Mouse (Mus musculus): ENCODE measurements around the gene Tdrd1. TPM values are rescaled to one million over a fixed set of nuclear protein-coding genes. Genes with fewer than 3 reads are reported as not detected.
"Not testable (repeated sequence)": the region's sequence is repeated elsewhere in the genome, so short reads cannot be mapped to it uniquely, and the experiment has no call there.

Tdrd1 gene
- polyA plus RNA-seq (2015; fragmentation: Nextera tagmentation; extraction: Ambion mirVana): 0.02 TPM in 2 replicates

DNA sequence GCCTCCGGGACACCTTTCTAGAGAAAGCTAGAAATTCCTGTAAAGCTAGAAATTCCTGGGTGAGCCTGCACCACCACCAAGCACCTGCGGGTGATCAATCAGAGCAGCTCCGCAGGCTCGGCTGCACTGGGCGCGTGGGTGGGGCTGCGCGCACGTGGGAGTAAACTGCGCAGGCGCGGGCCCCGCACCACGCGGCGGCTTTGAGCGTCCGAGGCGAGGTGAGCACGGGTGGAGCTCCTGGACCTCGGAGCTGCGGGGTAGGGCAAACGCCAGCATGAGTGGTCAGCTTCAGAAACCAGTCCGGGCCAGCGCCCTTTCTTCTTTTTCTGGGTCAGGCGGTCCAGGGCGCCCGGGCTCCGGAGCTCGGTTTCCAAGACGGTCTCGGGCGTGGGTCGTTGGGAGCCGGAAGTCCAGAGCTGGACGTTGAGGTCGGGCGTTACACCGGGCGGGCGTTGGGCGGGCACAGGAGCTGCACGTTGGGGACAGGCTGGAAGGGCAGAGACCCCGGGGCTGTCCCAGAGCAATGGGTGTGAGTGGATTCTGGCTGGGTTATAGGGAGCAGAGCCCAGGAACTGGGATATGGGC, at the start of gene Tdrd1:
TSS of gene Tdrd1 (plus strand) at position 163 of the 585 bp plus-strand sequence.
- no peak within 1 kb of the TSS for H3K4me2 ChIP-seq (ENCODE audit: low read depth, low read length)
- peaks cover 7% of the 10 kb centered on the region for H3K4me1 ChIP-seq (ENCODE audit: control insufficient read depth, low read depth, low read length)
- WGBS (ENCODE audit: insufficient replicate concordance): 49% methylated on average over 44 of the region's 44 CpGs
- H3K4me3 ChIP-seq (ENCODE audit: low read depth, low read length): 0 out of 2 replicates have a peak within 1 kb of the TSS, but pooled peaks have one; percentile 4
- no peak for ATAC-seq (ENCODE audit: low read depth)
- H3K27me3 ChIP-seq (ENCODE audit: control insufficient read depth, insufficient read depth, low read depth, low read length): peaks cover 10% of the 10 kb centered on the region; the same call in 1 of the 2 replicates
- H3K9ac ChIP-seq (ENCODE audit: low read depth, low read length): no peak within 1 kb of the TSS
- no peak within 1 kb of the TSS for H3K27ac ChIP-seq (ENCODE audit: low read length)
- H3K36me3 ChIP-seq (ENCODE audit: control insufficient read depth, insufficient read depth): no peaks in the 10 kb centered on the region
- no peaks in the 10 kb centered on the region for H3K9me3 ChIP-seq (replicated peaks; ENCODE audit: control insufficient read depth, low read length)

DNA sequence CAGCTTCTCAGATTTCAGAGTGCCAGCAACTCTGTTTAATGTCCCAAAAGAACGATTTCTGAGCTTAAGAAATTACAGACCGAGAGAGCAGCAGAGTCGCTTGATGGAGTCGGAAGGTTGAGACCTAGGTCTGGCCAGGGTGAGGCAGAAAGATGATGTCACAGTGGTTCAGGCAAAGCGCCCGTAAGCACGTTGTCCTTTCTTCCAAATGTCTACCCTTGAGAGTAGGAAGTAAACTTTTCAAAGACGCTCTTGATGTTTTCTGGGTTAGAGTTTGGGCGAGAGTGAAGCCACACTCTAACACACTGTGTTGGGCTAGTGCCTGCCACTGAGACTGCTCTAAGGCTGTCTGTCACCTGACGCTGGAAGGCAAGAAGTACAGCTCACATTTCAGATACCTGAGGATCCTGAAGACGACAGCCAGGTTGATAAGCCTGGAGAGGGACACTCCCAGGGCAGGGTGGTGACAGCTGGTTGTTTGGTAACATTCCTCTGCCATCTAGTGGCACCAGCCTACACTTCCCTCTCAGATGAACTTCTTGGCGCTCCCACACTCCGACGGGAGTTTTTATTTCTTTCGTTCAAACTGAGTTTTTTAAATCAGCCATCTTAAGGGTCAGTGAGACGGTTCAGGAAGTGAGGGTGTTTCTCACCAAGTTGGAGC, 49.2 kb upstream of the Tdrd1 start:
- Histone ChIP-seq H3K4me1 (ENCODE audit: control insufficient read depth, low read depth, low read length) (no peaks in the 10 kb centered on the region), H3K27me3 (ENCODE audit: control insufficient read depth, insufficient read depth, low read depth, low read length) (peaks cover 21% of the 10 kb centered on the region), H3K27ac (ENCODE audit: low read length) (no peak overlapping the region), H3K4me2 (ENCODE audit: low read depth, low read length) (no peak overlapping the region), H3K4me3 (ENCODE audit: low read depth, low read length) (no peak overlapping the region), H3K36me3 (ENCODE audit: control insufficient read depth, insufficient read depth) (no peaks in the 10 kb centered on the region), H3K9me3 (replicated peaks; ENCODE audit: control insufficient read depth, low read length) (no peaks in the 10 kb centered on the region), H3K9ac (ENCODE audit: low read depth, low read length) (no peak overlapping the region)
- no peak; the same call in 1 of the 2 replicates for ATAC-seq (ENCODE audit: low read depth)
- 22% methylated on average over 16 of the region's 16 CpGs for WGBS (ENCODE audit: insufficient replicate concordance)

DNA sequence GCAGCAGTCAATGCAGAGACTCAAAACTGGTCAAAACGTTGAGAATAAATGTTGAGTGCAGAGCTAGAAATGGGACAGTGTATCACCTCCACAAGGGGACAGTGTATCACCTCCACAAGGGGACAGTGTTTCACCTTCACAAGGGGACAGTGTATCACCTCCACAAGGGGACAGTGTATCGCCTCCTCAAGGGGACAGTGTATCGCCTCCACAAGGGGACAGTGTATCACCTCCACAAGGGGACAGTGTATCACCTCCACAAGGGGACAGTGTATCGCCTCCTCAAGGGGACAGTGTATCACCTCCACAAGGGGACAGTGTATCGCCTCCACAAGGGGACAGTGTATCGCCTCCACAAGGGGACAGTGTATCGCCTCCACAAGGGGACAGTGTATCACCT, 47.5 kb upstream of the Tdrd1 start:
- H3K4me3 ChIP-seq (ENCODE audit: low read depth, low read length); H3K4me1 ChIP-seq (ENCODE audit: control insufficient read depth, low read depth, low read length); H3K36me3 ChIP-seq (ENCODE audit: control insufficient read depth, insufficient read depth); H3K9ac ChIP-seq (ENCODE audit: low read depth, low read length); H3K9me3 ChIP-seq (replicated peaks; ENCODE audit: control insufficient read depth, low read length); ATAC-seq (ENCODE audit: low read depth); H3K4me2 ChIP-seq (ENCODE audit: low read depth, low read length); H3K27ac ChIP-seq (ENCODE audit: low read length): not testable (repeated sequence)
- WGBS (ENCODE audit: insufficient replicate concordance): 80% methylated on average over 7 of the region's 7 CpGs
- H3K27me3 ChIP-seq (ENCODE audit: control insufficient read depth, insufficient read depth, low read depth, low read length): peaks cover 21% of the 10 kb centered on the region

DNA sequence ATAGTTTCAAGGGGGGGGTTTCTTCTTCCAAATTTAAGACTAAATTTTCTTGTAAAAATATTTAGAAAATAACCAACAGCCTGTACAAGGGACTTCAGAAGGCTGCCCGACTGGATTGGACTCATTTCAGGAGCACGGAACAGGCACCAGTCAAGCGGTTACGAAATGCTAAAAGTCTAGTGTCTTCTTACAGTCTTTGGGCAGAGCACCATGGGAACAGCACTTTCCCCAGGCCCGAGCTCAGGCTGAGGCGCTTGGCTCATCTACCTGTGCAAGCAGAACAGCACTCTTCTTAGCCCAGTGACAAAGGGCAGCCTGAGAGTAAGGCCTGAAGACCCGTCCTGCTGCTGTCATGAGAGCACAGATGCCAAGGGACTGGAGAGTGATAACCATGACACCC, 38.1 kb upstream of the Tdrd1 start:
- no peak overlapping the region for H3K27ac ChIP-seq (ENCODE audit: low read length)

DNA sequence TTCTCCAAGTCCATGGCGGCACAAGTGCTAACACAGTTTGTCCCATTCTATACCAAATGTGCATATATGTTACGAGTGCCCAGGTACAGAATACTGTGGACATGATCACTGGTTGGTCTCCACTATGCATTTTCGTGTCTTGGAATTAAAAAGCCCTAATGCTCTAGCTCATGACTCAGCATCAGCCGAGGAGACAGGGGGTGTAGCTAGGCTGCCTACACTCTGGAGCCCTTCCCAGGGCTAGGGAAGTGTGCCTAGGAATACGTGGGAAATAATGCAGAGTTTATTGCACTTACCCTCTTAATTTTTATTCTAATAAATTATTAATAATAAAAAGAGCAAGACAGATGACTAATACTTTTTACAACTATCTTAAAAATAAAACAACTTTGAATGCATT, 37.1 kb upstream of the Tdrd1 start:
- no peak for ATAC-seq (ENCODE audit: low read depth)
- Histone ChIP-seq H3K36me3 (ENCODE audit: control insufficient read depth, insufficient read depth) (peaks cover 3% of the 10 kb centered on the region; the same call in 1 of the 2 replicates), H3K4me3 (ENCODE audit: low read depth, low read length) (no peak overlapping the region), H3K4me1 (ENCODE audit: control insufficient read depth, low read depth, low read length) (no peaks in the 10 kb centered on the region), H3K27ac (ENCODE audit: low read length) (no peak overlapping the region), H3K27me3 (ENCODE audit: control insufficient read depth, insufficient read depth, low read depth, low read length) (no peaks in the 10 kb centered on the region), H3K4me2 (ENCODE audit: low read depth, low read length) (no peak overlapping the region), H3K9me3 (replicated peaks; ENCODE audit: control insufficient read depth, low read length) (no peaks in the 10 kb centered on the region), H3K9ac (ENCODE audit: low read depth, low read length) (no peak overlapping the region)
- 71% methylated on average over 5 of the region's 5 CpGs for WGBS (ENCODE audit: insufficient replicate concordance)

More for the DNA sequence above, 38.1 kb upstream of the Tdrd1 start:
- no peaks in the 10 kb centered on the region for H3K9me3 ChIP-seq (replicated peaks; ENCODE audit: control insufficient read depth, low read length)
- H3K4me1 ChIP-seq (ENCODE audit: control insufficient read depth, low read depth, low read length): no peaks in the 10 kb centered on the region
- no peak for ATAC-seq (ENCODE audit: low read depth)
- no peaks in the 10 kb centered on the region for H3K27me3 ChIP-seq (ENCODE audit: control insufficient read depth, insufficient read depth, low read depth, low read length)
- peaks cover 3% of the 10 kb centered on the region; the same call in 1 of the 2 replicates for H3K36me3 ChIP-seq (ENCODE audit: control insufficient read depth, insufficient read depth)
- WGBS (ENCODE audit: insufficient replicate concordance): 73% methylated on average over 7 of the region's 7 CpGs
- H3K4me3 ChIP-seq (ENCODE audit: low read depth, low read length): no peak overlapping the region
- no peak overlapping the region for H3K9ac ChIP-seq (ENCODE audit: low read depth, low read length)
- no peak overlapping the region for H3K4me2 ChIP-seq (ENCODE audit: low read depth, low read length)

DNA sequence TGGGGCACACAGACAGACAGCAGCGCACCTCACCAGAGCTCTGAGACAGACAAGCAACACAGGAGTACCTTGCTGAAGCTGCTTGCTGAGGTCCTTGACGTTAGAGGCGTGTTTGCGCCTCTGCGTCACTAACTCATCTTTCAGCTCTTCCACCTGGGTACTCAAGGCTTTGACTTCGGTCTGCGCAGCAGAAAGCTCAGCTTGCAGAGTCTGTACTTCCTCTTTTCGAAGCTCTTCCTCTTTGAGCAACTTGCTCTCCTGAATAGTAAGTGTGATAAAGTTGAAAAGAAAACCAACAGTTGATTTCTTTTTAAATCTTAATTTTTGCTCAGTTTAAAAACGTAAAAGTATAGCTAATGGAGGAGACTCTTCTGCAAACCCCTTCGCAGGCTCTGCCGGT, 28.6 kb upstream of the Tdrd1 start:
- no peak overlapping the region for H3K4me3 ChIP-seq (ENCODE audit: low read depth, low read length)
- H3K27me3 ChIP-seq (ENCODE audit: control insufficient read depth, insufficient read depth, low read depth, low read length): no peaks in the 10 kb centered on the region
- H3K36me3 ChIP-seq (ENCODE audit: control insufficient read depth, insufficient read depth): peaks cover 23% of the 10 kb centered on the region
- H3K27ac ChIP-seq (ENCODE audit: low read length): no peak overlapping the region
- H3K4me1 ChIP-seq (ENCODE audit: control insufficient read depth, low read depth, low read length): peaks cover 24% of the 10 kb centered on the region
- H3K9me3 ChIP-seq (replicated peaks; ENCODE audit: control insufficient read depth, low read length): no peaks in the 10 kb centered on the region
- 64% methylated on average over 11 of the region's 11 CpGs for WGBS (ENCODE audit: insufficient replicate concordance)
- no peak overlapping the region for H3K9ac ChIP-seq (ENCODE audit: low read depth, low read length)
- no peak overlapping the region for H3K4me2 ChIP-seq (ENCODE audit: low read depth, low read length)
- no peak for ATAC-seq (ENCODE audit: low read depth)

DNA sequence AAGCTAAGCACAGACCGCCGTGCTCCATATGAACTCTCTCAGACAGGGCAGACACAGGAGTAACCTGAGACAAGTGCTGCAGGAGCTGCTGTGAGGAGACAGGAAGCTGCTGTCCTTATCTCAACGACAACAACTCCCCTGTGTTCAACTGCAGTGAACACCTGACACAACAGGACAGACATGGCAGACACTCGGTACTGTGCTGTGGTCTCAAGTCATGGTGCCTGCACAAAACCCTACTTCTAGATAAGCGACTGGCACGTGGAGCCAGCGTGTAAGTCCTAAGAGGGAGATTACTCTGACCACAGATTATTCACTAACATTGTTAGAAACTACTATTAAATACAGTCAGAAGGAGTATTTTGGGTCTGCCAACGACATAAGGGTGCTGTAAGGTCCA, 25.8 kb upstream of the Tdrd1 start:
- peak; percentile 41 for ATAC-seq (ENCODE audit: low read depth)
- peak overlapping the region; percentile 29; the same call in 1 of the 2 replicates for H3K27ac ChIP-seq (ENCODE audit: low read length)

DNA sequence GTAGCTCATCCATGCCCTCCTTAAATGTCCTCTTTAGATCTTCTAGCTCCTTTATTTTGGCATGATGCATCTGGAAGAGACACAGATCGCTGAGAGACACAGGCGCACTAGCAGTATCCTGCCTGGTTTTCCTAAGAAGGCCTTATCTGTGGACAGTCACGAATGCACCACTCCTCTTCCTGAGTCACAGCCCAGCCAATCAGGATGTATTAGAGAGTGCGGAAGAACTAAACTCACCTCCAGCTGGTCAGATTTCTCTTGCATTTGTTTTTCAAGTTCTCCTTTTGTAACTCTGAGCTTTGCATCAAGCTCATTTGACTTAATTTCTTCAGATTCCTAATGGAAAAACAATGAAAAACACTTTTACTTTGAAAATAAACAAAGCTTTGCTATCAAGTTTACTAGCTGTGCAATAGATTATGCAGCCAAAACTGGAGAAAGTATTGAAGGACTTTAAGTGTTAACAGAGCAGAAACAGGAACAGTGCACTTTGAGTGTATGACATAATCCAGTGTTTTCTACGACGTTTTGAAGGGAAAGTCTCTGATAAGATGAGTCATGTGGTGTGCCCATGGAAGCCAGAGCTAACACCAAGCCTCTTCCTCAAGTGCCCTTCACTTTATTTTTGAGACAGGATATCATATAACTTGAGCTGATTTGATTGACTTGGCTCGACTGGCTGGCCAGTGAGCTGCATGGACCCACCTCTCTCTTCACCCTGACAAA, 24.9 kb upstream of the Tdrd1 start:
- Histone ChIP-seq H3K27ac (ENCODE audit: low read length) (peak overlapping the region; percentile 83), H3K36me3 (ENCODE audit: control insufficient read depth, insufficient read depth) (peaks cover 23% of the 10 kb centered on the region), H3K4me1 (ENCODE audit: control insufficient read depth, low read depth, low read length) (peaks cover 29% of the 10 kb centered on the region), H3K4me2 (ENCODE audit: low read depth, low read length) (peak overlapping the region; percentile 45), H3K9ac (ENCODE audit: low read depth, low read length) (no peak overlapping the region), H3K9me3 (replicated peaks; ENCODE audit: control insufficient read depth, low read length) (no peaks in the 10 kb centered on the region), H3K4me3 (ENCODE audit: low read depth, low read length) (0 out of 2 replicates have a peak overlapping the region, but pooled peaks have one; percentile 4), H3K27me3 (ENCODE audit: control insufficient read depth, insufficient read depth, low read depth, low read length) (no peaks in the 10 kb centered on the region)
- 17% methylated on average over 7 of the region's 7 CpGs for WGBS (ENCODE audit: insufficient replicate concordance)
- peak; percentile 72 for ATAC-seq (ENCODE audit: low read depth)

More for the DNA sequence above, 25.8 kb upstream of the Tdrd1 start:
- Histone ChIP-seq H3K4me2 (ENCODE audit: low read depth, low read length) (peak overlapping the region; percentile 15; the same call in 1 of the 2 replicates), H3K9me3 (replicated peaks; ENCODE audit: control insufficient read depth, low read length) (no peaks in the 10 kb centered on the region), H3K36me3 (ENCODE audit: control insufficient read depth, insufficient read depth) (peaks cover 19% of the 10 kb centered on the region), H3K27me3 (ENCODE audit: control insufficient read depth, insufficient read depth, low read depth, low read length) (no peaks in the 10 kb centered on the region), H3K9ac (ENCODE audit: low read depth, low read length) (no peak overlapping the region), H3K4me3 (ENCODE audit: low read depth, low read length) (no peak overlapping the region), H3K4me1 (ENCODE audit: control insufficient read depth, low read depth, low read length) (peaks cover 29% of the 10 kb centered on the region)
- WGBS (ENCODE audit: insufficient replicate concordance): 25% methylated on average over 8 of the region's 8 CpGs
